Mouse (Mus musculus): ENCODE measurements around the gene Synpr.

The Synpr gene

DNA sequence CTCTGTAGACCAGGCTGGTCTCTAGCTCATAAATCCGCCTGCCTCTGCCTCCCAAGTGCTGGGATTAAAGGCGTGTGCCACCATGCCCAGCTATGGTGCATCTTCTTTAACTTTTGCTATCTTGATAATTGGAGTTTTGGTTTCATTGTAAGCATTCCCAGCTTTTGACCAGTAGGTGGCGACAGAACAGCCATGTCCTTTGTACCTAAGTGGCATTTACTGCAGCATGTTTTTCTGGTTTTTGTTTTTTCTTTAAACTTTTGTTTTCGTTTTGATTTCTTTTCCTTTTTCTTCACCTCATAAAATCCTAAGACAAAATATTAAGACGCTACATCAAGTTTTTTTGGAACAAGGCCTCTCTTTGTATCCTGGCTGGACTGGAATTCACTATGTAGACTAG, 69.6 kb downstream of the Synpr start:
- in situ Hi-C loops (cut with MboI, MseI) = loop anchor here in 1 of 2 experiments (5.0 kb wide), 1 partner anchor 563 kb away; no protein-coding TSS in a partner anchor

DNA sequence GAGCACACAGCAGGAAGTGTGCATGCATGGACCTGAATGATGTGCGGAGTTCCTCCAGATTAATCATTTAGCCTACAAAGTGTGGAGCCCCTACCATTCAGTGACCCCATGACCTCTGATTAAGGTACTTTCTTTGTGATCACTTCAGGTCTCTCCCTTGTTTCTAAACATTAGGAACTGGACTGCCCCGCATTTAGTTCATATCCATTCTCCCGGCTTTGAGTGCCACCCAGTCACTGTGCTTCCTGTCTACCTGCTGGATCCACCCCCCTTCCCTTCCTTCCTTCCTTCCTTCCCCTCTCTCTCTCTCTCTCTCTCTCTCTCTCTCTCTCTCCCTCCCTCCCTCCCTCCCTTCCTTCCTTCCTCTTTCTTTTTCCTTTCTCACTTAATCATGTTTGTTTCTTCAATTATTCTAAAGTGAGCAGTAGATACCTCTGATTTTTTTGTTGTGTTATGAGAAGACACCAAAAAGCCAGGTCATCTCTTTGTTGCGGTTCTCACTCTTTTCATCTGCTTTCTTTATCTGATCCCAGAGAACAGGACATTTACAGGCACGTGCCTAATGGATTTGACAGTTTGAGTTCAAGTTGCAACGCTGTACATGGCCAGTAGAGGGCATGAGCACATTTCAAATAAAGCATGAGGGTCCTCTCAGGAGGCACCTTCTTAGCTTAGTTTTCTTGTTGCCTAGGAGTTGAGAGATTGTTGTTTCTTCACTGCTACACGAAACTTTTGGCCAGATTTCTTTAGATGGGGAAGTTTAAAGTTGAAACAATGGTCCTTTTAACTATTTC, 71.2 kb downstream of the Synpr start:
- in situ Hi-C loops (cut with MboI, MseI) = loop anchor here in 1 of 2 experiments (5.0 kb wide), 1 partner anchor 562 kb away; no protein-coding TSS in a partner anchor

DNA sequence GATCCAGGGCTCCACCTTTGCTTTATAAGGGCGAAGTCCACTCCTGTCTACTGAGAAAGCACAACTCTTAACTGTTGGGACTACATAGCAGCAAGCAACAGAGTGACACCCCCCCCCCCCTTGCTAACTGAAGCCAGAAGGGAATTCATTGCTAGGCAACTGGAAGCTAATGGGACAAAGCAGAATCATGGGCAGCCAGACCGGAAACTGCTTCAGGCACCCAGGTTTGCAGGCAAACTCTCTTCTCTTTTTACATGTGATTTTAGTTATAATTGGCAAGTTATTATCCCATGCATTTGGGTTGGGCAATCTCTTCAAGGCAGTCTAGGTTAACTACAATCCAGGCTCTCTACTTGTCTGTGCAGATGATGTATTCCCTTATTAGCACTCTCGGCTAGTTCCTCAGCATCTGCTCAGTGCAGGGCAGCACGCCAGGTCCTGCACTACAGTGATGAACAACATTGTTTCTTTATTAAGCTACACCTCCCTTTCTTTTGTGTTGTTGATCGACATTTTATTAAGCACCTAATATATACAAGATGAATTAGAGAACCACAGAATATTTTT, 72.6 kb downstream of the Synpr start:
- in situ Hi-C loops (cut with MboI, MseI) = loop anchor here in 1 of 2 experiments (5.0 kb wide), 1 partner anchor 560 kb away; no protein-coding TSS in a partner anchor

DNA sequence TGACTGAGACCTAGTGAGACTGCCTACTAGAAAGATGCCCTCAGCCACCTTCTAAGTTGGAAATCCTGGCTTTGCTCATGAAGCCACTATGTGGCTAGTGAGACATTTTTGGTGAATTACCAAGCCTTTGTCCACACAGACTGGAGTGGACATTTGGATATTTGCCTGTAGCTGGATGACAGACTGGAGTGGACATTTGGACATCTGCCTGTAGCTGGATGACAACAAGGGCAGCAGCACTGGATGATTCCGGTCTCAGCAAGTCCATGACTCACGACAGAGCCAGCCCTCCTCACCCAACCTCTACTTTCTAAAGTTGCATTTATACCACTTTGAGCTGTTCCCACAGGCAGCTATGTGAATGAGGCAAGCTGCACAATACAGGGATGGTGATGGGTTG, 73.5 kb downstream of the Synpr start:
- in situ Hi-C loops (cut with MboI, MseI) = loop anchor here in 1 of 2 experiments (5.0 kb wide), 1 partner anchor 559 kb away; no protein-coding TSS in a partner anchor

DNA sequence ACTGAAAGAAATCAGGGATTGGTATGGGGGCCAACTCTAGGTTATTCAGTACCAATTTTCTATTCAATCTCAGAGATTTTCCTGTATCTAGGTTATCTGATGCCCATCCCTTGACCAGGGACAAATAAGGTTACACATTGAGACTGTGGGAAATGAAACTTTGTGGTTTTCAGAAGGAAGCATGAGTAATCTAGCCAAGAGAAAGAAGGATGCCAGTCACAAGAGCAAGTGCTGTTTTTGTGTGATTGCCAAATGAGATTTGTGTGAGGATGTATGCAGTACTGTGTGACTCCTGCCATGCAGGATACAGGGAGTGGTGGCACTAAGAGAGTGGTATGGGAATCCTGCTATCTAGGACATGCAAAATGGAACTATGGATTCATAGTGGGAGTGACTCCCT, 76.6 kb downstream of the Synpr start:
- in situ Hi-C loops (cut with MboI, MseI) = no loop called here

DNA sequence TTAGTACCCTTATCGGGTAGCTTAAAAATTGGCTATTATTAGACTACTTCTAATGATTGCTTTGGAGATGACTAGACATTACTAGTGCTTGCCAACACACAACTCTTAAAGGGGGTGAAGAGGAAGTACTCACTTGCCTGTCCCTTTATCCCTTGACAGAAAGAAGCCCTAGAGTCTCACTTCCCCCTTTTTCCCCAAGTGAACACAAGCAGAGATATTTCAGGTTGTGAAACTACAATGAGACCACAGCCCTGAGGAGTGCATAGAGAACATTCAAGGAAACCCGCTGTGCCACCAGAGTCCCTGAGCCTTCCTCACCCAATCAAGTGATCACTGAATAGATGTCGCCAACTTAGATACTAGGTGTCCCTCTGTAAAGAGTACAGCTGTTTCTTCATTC, 77.1 kb downstream of the Synpr start:
- in situ Hi-C loops (cut with MboI, MseI) = no loop called here

DNA sequence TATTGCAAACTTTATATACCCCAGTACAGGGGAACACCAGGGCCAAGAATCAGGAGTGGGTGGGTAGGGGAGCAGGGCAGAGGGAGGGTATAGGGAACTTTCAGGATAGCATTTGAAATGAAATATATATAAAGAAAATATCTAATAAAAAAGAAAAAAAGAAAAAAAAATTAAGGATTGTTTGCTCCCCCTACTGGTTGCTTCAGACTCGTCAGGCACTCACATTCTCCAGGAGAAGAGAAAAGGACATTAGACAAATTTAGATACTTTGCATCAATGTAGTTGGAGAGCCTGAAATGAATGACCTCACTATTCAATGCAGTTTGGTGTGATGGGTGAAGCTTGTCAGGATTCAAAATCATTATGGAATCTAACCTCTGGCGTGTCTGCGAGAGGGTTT, 83.7 kb downstream of the Synpr start:
- in situ Hi-C loops (cut with MboI, MseI) = no loop called here

DNA sequence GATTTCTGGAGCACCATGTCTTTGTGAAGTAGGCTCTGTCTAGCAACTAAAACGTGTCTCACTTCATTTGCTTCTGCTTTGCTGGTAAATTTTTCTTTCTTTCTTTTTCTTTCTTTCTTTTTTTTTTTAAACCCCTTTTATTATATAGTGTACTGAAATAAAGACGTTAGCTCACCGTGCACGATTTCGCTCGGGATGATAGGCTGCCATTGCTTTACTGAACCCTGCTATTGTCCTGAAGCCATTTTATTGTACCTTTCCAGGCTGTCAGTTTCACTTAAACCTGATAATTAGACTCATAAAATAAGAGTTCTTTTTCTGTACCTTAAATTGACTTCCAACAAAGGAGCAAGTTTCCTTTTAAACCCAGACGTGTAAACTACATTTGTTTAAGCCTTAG, 104.5 kb downstream of the Synpr start:
- in situ Hi-C loops (cut with MboI, MseI) = loop anchor here in 1 of 2 experiments (10.0 kb wide), 1 partner anchor 1636 kb away; no protein-coding TSS in a partner anchor

DNA sequence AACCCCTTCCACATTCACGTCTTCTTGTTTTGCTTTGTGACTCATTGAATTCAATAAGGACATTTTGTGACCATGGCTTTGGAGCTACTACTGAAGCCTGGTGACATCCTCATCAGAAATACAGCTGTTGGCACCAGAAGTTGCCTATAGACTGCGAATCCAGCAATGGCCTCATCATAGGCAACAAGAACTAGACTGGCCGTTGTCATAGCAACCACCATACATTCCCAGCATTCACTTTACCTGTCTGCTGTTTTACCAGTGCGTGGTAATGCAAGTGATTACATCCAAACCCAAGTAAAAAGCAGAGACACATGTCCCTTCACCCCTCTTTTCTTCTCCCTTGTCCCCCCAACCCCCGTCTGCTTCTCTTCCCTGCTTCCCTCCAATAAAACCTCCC, 105.4 kb downstream of the Synpr start:
- in situ Hi-C loops (cut with MboI, MseI) = loop anchor here in 1 of 2 experiments (10.0 kb wide), 1 partner anchor 1635 kb away; no protein-coding TSS in a partner anchor

DNA sequence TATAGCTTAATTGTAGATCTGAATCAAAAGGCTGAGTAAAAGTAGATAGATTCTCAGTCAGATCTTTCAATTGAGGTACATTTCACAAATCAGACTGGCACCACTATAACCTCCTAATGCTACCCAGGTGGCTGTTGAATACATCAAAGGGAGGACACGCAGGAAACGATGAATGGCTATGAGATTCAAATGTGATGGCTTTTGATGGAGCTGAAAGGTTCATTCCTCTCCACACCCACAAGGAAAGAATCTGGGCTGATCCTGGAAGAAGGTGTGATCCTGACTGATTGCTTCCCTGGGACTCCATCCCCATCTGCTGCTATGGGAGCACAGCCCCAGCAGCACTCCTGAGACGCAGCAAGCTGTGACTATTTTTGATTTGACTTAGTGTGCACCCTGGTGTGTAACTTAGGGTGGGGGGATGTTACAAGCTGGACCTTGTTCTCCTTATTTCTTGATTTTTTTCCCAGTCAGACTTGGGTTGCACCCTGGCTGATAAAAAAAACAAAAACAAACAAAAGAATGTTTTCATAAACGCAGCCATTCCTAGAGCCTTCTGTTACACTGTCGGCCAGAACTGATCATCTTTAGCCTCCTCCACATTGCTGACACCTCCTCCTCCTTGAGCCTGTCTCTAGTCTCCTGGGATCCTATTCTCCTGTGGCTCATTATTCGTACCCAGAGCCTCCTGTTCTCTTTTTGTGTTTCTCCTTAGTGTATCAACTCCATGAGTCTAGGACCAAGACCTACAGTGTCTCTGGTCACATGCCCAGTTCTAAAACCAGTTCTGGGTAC, 114.8 kb downstream of the Synpr start:
- in situ Hi-C loops (cut with MboI, MseI) = no loop called here

DNA sequence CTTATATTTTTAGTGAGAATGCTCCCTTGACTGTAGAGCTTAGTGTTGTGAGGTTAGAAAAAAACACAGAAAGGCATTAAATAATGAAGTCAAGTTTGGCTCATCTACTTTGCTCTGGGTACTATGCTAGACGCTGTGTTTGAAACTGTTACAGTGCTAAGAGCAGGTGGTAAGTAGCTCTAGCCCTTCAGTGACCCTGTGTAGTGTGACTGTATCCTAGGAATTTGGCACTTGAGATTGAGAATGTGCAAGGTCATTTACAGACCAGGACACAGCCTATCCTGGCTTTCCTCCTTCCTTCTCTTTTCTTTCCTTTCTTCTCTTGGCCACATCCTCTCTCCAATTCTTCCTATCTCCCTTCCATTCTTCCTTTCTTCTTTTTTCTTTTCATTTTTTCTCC, 127.1 kb downstream of the Synpr start:
- in situ Hi-C loops (cut with MboI, MseI) = no loop called here

DNA sequence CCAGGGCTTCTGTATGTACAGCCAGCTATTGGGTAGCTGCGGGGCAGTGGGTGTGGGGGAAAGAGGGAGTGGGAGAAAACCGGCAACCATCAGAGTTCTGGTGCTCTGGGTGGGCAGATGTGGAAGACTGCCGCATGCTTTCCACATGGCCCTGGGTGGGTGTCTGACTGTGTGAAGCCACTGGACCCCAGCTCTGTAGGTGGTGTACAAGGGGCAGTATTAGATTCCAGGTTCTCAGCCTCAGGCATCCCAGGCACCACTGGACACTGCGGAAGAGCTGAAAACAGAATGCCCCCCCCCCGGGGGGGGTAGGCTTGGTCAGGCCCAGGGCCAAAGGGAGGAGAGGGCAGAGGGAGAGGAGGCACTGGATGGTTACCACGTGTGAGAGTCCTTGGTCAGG, 156.1 kb downstream of the Synpr start:
- in situ Hi-C loops (cut with MboI, MseI) = no loop called here

DNA sequence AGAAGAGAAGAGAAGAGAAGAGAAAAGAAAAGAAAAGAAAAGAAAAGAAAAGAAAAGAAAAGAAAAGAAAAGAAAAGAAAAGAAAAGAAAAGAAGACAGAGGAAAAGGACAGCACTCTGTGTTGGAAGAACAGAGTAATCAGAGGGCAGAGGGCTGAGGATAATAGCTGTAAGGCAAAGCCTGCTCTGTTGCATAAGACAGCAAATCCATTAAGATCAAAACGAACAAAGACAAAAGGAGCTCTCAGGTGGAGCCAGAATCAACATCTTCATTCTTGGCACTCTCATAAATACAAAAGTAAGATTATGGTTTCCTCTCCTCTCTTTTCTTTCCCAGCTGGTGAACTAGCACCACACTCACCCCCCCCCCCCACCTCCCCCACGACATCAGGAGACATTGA, 160.3 kb downstream of the Synpr start:
- in situ Hi-C loops (cut with MboI, MseI) = no loop called here

DNA sequence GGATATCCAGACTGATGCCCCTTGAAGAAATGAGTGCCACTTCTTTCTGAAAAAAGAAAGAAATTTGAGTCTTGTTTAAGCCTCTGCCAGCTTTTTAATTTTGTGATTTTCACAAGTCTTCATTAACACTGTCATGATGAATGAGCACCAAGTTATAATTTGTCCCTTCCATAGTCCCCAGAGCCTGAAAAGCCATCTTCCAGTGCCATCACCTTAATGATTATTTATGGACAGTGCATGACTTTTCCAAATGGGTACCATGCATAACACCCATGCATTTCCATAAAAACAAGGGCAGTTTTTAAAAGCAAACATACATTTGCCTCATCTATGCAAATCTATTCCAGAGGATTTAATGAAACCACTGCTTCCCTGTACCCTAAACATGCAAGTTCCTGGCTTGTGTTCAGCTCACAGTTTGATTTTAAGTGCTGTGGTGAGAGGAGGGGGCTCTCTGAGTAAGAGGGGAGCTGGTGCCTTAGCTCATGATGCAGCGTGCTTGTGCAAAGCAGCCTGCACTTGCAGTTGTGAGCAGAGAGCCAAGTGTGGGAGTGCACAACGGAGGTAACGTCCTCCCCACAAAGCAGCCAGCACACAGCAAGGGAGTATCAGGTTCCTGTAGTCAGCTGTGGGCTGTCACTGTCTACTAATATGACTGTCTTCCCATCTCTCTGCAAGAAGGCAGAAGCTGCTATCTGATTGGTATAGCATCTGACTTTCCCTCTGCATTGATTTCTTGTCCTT, 169.1 kb downstream of the Synpr start:
- in situ Hi-C loops (cut with MboI, MseI) = no loop called here

DNA sequence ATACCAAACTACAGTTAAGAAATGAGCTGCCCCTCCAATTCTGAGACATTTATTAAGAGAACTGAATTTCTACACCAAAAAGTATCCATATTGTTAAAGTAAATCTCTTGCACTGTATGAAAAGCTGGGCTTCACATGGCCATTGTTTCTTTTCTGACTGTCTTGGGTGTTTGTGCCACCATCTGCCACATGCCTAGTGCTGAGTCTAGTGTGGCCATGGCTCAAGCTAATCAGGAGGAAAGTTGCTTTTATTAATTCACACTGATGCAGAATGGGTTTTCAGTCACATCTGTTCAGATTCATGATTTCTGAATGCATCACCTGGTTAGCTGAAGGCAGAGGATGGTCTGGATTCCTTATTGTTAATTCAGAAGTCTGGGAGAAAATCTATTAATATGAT, 170.4 kb downstream of the Synpr start:
- in situ Hi-C loops (cut with MboI, MseI) = no loop called here

DNA sequence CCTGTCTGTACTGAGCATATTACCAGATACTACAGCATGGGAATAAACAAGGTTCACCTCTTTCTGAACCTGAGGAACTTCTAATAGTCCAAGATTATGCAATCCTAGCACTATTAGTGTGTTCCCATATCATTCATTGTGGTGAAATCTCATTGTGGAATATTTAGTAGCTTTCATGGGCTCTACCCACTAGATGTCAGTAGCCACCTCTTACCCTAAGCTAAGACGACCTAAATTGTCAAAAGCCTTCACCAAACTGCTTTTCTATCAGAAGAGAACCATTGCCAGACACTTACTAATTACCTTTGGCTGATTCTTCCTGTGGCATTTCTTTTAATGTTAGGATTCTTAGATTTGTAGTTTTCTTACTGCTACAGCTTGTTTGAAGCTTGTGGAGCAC, 174.8 kb downstream of the Synpr start:
- in situ Hi-C loops (cut with MboI, MseI) = no loop called here

DNA sequence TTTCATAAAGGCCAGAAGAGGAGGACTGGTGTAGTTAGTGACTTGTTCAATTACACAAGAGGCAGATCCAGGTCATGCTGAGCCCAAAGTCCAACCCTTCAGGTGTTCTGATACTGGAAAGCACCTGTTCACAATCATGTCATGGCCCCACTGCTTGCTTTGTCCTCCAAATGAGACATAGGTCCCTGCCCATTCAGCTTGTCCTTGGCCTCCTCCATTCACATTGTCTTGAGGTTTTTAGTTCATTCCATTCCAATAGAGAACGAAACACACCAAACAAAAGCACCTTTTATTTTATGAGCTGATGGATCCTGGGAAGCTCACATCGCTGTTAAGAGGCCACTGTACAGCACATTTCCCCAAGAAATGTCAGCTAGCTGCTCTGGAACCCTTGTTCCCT, 184.6 kb downstream of the Synpr start:
- in situ Hi-C loops (cut with MboI, MseI) = no loop called here

DNA sequence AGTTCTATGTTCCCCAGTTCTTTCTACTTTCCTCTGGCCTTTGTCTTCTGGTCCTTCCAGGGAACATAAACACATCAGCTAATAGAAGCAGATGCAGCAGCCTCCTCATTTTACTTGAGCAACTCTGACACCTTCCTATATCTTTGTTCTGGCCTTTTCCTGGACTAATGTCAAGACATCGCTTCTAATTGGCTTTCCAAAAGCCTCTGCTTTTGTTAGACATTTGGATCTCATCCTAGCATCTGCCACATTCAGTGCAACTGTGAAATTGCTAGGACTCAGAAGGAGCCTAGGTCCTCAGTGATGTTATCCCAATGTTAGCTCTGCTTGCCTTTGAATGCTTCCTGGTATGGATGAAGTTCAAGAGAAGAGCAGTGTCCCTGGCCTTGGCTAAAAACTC, 193.2 kb downstream of the Synpr start:
- in situ Hi-C loops (cut with MboI, MseI) = no loop called here

DNA sequence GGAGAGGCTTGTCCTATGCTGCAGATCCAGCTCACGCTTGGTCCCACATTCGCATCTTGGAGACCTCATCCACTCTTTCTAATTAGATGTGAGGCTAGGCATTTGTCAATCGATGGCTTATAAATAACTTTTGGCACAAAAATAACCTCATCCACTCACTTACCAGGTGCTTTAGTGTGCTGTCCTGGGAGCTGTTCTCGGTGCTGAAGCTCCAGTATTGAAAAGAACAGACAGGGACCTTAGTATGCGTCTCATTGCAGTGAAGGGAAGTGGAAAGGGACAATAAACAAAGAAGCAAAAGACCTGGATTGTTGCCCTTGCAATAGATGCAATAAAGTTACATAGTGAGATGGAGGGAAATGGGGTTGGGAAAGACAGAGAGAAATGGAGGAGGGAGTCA, 220.8 kb downstream of the Synpr start:
- in situ Hi-C loops (cut with MboI, MseI) = no loop called here

DNA sequence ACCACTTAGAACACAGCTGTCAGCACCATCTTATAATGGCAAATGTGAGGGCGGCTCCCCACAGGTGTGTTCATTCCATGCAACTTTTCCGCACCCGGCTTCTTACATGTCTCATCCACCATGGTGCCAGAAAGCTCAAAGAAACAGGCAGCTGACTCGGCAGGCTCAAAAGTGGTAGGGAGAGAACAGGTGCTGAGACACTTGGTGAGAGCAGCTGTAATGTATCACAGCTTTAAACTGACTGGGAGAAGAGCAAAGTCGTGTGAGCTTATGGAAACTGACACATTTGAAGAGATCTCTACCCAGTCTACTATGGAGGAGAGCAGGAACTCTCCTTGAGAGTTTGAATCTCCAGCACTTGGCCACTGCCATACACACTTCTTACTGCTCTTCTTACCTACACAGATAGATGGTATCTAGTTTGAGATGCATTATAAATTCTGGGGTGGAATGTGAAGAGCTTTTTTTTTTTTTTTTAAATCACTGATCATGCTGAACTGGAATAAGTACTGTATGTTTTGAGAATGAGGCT, 234.1 kb downstream of the Synpr start:
- in situ Hi-C loops (cut with MboI, MseI) = loop anchor here in 1 of 2 experiments (10.0 kb wide), 1 partner anchor 1034 kb away; no protein-coding TSS in a partner anchor

All from T-helper 17 cell (primary cell).